Mouse (Mus musculus) kidney, postnatal 10 days (tissue): Measurements from ENCODE around the gene Plxnb2.
A peak's percentile ranks its signal among the peaks of the same experiment; 100 is the strongest.

Source experiments
- DNase-seq: peaks from one replicate; pipeline ENCODE4 v3.0.0; 2021; ENCODE audit warnings: mixed read lengths

Gene Plxnb2

DNA sequence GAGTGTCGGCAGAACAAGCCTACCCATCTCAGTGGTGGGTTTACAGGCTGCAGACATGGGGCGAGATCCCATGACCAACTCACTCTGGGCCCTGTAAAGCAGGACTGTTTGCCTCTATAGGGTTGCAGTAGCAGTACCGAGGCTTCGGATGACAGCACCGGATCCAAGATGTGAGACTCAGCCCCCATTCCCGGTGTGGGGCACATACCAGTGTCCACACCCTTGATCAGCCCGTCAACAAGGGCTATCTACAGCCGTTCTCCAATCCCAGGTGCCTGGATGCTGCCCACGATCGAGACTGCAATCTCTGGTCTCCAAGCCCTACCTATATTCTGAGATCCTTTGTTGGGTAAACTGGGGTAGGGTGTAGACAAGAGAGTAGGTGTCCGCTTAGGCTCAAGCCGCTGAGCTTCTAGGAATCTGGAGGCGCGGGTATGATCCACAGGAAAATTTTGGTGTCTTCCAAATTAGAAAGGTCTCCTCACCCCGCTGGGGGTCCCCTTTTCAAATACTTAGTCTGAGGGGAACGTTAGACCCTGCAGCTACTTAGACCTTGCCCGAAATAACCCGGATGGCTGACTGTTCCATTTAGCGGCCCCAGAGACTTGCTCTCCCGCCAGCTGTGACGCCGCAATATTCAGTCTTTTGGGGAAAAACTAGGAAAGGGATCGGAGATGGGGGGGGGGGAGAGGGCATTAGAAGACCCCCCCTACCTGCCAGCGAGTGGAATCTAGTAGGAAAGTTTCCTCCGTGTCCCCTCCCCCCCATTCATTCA lies 31.9 kb downstream of the Plxnb2 start:
- DNase-seq = no peak

DNA sequence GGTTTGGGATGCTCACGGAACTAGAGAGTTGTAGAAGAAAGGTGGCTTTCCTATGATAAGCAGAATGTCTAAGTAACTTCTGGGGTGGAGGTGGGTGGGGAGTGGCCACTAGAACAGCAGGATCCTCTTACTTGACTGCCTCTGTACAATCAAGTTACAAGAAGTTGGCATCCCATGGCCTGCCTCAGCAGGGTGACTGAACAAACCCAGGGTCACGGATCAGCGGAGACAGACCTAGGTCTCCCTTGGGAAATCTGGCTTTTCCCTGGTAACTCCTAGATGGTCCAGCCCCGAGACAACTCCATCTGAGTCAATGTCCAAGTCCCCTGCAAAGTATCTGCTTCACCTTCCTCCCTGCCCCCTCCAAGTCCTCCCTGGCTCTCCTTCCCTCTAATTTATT lies 32.7 kb downstream of the Plxnb2 start:
- DNase-seq = no peak

DNA sequence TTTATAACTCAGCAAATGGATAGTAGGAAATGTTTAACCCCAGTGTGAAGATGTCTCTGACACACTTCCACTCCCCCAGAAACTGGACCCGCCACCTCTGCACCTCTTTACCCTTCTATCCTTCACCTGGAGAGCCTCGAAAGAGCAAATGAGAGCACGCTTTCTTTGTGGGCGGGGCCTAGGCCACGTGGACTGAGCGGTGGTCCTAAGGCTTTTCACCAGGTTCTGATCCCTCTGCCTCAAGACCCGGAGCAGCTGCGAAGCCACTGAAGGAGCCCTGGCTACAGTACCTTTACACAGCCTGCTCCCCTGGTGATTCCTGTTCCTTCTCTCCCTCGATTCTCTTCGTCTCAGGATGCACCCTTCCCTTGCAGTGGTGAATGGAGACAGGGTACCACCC lies 33.1 kb downstream of the Plxnb2 start:
- no peak for DNase-seq

DNA sequence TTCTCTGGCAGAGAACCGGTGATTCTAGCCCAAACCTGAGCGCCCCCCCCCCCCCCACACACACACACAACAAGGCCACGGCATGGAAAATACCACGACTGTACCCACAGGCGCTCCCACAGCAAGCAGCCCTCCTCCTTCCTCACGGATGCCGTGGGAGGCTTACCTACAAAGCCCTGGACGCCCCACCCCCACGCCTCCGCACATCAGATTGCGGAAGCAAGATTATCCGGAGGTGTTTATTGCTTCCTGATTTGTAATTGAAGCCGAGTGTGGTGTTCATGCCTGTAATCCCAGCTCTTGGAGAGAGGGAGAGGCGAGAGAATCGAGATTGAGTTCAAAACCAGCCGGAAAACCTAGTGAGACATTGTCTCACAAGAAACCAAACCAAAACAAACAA lies 33.6 kb downstream of the Plxnb2 start:
- DNase-seq = peak; percentile 69

DNA sequence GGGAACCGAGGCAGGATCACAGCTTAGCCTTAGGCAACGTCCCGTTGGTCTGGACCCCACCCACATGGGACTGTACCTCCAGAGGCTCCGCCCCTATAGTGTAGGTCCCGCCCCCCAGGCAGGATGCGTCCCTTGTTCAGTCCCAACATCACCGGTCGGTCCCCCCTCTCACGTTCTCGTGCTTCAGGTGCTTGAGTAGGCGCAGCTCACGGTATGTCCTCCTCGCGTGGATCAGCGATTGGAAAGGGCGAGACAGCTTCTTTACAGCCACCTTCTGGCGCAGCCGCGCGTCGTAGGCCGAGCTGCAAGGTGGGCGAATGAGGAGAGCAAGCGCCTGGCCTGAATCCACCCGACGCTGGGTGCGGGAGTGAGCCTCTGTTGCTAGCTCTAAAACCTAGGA lies 34.1 kb downstream of the Plxnb2 start:
- peak; percentile 71 for DNase-seq

DNA sequence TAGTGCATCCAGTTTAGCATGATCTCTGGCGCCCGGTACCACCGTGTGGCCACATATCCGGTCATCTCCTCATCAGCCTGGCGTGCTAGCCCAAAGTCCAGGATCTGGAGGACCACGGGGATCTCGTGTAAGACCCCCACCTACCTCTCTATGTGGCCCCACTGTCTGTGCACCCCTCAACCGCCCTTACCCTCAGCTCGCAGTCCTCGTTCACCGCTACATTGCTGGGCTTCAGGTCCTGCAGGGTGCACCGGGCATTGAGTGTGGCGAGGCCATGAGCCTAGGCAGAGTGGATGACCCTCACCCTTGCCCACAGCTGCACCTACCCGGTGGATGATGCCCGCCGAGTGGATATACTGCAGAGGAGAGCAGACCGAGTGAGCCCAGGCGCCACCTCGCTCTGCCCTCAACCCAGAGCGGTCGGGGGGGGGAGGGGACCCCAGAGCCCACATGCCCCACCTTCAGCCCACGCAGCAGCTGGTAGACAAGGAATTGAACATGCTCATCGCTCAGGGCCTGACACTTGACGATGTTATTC lies 34.7 kb downstream of the Plxnb2 start:
- DNase-seq = no peak

DNA sequence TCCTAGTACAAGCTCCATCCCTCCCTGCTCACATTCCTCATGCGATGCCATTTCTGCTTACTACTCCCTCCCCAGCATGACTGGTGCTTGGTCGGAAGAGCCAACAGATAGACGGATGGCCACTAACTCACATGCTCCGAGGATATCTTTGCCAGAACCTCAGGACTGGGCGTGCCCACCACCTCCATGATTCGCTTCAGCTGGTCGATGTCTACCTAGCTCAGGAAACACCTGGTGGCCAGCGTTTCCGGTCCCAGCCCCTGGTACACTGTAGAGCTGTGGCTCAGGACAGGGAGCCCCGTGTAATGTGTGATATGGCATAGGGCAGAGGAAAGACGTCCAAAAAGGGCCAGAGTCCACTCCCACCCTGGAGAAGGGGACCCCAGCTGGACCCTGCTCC lies 35.6 kb downstream of the Plxnb2 start:
- DNase-seq = no peak

DNA sequence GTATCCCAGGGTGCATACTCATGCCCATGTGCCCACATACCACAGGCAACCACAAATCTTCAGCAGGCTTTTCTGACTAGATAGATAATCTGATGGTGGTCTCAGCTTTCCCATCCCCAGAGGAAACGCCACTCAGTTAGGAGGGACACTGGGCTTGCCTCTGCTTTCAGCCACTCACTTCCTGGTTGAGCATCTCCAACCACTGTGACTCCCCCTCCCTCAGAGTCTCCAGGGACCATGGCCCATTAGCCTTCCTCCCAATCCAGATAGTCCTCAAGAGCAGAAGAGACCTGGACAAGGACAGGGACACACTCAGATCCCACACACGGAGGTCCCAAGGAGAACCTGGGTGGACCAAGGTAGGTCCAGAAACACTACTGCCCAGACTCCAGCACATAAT lies 37.5 kb downstream of the Plxnb2 start:
- DNase-seq = no peak

DNA sequence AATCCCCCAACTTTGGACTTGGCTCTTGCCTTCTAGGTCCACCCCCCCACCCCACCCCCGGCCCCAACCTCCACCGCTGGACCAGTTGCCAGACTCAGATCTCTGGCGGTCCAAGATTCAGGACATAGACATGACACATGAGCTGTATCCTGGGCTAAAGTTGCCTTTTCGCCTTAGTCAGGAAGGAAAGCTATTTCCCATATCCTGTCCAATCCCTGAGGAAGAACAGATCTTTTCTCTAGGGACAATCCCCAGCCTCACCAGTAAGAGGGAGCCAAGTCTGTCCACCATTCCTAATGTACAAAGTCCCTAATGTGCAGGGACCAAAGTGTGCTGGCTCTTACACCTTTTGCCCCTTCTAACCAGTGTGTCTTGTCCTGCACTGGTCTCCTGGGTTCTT lies 38.7 kb downstream of the Plxnb2 start:
- DNase-seq = no peak

DNA sequence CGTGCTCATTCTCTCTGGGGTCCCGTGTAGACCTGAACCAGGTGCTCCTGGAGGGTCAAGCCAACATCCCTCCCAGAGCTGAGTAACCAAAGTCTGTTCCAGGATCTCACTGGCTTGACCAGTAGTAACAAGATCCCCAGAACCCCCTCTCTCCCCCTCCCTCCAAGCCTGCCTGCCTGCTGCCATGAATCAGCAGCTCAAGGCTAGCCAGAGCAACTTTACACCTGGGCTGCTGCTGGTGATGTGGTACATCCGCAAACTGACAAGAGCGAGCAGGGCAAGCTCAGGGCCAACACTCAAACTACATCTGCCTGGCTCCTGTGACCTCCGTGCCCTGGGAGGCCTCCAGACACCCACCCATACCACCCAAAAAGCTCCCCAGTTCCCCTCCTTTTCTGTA lies 39.1 kb downstream of the Plxnb2 start:
- DNase-seq = peak; percentile 33

DNA sequence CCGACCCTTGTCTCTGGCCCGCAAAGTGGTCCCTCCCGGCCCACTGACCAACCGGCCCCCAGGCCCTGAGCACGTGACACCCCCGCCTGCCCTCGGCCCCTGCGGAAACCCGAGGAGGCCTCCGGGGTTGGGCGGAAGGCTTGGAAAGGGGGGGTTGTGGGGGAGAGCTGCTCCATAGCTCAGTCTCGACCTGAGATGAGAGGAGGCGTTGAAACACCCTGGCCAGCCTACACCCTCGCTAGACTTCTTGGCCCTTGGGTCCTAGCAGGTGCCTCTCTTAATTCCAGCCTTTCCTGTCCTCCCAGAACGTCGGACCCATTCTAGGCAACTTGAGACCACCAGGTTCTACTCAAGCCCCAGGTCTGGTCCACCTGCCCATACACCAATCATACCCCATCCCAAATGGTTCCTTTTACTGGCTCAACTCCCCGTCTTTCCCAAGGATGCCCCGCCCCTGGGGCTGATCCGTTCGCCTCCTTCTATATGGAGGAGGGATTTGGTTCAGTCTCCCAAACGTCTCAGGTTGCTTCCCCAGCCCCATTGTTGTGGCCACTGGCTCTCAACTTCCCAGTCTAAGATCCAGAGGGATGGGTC lies 39.8 kb downstream of the Plxnb2 start, which contains the start of gene Mapk12:
Mapk12 (minus strand) TSS at position 45 of the 594 bp plus-strand sequence.
- peak; percentile 78 for DNase-seq

DNA sequence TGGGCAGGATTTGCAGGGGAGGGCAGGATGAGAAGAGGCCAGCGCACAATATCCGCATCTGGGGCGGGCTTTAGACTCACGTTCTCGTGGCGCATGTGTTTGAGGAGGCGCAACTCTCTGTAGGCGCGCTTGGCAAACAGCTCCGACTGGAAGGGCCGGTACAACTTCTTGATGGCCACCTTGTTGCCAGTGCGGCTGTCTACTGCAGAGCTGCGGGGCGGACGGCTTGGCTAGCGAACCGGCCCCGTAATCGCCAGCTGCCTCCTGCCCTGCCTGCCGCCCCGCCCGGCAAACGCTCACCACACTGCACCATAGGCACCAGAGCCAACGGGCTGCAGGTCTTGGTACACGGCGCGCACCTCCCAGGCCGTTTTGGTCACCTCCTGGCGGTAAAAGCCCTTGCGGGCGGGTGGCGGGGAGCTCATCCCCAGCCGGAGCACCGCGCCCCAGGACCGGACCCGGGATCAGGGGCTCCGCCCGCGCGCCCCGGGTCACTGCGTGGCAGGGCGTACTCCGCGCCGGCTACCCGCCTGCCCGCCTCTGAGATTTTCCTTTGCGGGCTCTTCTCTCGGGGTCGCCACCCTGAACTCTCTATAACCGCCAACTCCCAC lies 40.4 kb downstream of the Plxnb2 start:
- DNase-seq = peak; percentile 57

DNA sequence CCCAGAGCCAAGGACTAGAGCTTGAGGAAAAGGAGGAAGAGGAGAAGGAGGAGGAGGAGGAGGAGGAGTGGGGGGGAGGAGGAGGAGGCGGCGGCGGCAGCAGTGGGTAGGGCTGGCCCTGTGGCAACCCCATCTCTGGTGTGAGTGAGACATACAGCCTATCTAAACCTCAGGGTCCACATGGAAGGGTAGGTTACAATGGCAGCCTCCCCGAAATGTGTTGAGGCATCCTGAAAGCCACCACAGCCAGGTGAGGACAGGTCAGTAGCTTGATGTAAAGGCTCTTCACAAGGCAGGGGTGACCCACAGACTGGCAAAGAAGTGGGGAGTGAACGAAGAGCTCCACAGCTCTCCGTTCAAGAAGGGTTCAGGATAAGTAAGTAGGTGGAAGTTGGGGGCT lies 42.1 kb downstream of the Plxnb2 start:
- DNase-seq = no peak

DNA sequence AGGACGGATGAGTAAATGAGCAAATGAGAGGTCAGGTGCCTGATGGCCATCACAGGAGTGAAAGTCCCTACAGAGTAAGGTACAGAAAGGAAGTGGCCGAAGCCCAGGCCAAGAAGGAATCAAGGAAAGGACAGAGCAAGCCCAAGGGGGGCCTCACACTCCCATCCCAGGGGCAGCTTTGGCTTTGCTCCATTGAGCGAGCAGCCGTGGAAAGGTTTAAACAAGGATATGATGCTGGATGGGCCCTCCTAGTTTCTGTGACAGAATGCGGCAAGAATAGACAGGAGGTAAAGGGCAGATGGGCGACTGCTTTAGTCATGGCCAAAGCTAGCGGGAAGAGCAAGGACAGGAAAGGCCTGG lies 42.6 kb downstream of the Plxnb2 start:
- no peak for DNase-seq

DNA sequence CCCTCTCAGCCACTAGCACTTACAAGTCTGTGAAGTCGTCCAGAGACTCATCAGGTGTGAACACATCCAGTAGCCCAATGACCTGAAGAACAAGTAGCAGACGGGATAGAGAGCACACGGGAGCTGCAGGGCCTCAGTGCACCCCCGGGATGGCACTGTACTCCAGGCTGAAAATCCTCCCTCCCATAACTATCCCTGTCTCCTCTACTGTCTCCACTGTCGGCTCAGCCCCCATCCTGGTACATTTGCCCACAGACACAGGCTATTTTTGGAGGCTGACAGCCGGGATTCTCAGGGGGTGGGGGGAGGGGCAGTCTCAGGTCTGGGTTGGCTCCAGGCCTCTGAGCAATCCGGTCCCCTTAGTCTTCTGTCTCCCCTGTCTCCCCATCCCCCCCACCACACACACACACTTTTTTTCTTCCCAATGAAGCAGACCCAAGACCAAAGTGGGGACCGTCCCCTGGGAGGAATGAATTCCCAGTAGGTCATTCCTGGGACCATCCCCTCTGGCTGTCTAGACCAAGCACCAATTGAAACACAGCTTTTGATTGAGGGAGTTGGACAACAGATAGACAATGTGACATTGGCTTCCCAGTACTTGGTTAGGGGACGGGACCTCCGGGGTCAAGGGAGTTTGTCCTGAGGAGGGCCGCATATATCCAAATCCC lies 43.1 kb downstream of the Plxnb2 start:
- no peak for DNase-seq

DNA sequence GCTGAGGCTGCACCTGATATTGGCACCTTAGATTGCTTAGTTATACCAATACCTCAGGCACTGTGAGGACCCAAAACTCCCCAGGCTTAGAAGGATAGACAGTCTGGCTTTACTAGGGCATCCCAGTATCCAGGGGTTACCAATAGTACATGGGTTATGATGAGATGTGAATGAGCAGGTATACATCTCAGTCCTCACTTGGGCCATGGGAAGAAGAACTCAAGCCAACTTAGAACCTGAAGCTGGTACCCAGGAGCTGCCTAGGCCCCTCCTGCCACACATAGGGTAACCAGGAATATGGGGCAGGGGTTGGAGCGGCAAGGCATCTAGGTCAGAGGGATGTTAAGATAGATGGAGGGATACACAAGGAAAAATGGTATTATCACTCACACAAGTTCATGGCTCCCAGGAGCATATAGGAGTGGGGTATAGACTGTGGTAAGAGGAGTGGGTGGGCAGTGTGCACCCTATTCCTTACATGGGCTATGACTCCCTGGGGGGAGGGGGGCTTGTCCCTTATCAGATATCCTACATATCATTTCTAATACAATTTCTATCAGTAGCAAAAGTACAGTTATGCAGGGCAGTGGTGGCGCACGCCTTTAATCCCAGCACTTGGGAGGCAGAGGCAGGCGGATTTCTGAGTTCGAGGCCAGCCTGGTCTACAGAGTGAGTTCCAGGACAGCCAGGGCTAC lies 44.0 kb downstream of the Plxnb2 start:
- no peak for DNase-seq

DNA sequence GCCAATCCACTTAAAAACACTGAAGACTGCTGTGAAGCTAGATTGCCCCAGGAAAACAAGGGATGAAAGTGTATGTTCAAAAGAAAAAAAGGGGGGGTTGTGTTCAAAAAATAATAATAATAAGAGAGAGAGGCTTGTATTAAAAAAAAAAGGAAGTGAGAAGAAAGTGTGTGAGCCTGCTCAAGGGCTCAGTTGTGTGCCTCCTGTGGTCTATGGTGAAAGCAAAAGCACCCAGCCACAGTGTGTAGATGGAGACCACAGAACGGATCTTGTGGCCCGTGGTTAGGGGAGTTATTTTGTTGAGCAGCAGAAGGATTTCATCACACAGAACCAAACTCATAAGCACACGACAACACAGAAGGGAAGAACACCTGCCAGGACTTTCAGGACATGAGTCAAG lies 49.3 kb downstream of the Plxnb2 start:
- no peak for DNase-seq

DNA sequence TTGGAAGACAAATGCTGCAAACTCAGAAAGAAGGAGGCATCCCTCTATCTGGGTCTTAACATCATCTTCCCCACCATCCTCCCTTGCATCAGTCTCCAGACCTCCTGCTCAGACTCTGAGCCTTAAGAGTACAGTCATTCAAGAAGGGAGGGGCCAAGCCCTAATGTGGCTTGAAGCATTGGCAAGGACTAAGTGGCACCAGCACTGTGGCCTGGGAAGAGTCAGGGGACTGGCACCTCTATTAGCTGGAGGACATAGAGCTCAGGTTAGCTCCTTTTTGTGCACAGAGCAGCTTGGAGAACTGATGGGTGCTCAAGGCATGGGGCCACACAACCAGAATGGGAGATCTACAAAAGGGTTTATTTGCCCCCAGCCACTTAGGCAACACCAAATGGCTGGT lies 50.3 kb downstream of the Plxnb2 start:
- no peak for DNase-seq

DNA sequence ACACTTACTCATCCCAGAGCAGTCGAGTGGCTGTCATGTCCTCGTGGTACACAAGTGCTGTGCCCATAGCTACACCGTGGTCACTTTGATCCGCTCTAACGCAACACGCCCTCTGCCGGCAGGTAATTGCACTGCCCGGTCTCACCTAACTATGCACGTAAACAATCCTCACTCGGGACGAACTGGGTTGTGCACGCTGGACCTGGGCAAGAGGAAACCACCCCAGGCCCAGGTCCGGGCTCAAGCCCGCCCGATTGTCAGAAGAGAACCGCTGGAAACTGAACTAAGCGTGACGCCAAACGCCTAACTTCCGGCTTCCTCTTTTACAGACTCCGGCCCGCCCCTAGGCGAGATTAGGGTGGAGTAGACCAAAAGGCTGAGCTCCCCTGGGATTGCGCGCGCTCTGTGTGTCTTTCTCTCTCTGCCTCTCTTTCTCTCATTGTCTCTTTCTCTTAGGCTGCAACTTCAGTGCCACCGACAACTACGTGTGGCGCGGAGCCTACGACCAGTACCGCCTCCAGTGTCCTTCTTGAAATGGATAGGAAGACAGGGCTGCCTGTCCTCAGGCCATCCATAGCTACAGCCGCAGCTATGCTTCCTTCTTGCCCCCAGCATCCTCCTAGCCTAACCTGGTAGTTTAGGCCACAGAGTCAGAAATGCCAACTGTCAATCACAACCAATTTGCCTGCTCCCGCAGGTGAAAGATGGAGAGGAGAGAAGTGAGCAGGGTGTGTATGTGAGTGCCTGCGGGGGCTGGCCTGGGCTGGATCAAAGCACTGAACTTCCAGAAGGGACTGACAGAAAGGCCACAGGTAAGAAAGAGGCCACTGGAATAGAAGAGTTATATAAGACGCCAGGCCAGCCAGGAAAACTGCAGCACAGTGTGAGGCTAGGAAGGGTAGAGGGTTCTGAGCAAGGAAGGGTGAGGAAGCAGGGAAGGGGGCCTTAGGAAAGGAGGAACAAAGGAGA lies 51.9 kb downstream of the Plxnb2 start, which contains the start of gene Hdac10:
Hdac10 (minus strand) TSS at position 319 of the 969 bp plus-strand sequence.
- peak; percentile 90 for DNase-seq

DNA sequence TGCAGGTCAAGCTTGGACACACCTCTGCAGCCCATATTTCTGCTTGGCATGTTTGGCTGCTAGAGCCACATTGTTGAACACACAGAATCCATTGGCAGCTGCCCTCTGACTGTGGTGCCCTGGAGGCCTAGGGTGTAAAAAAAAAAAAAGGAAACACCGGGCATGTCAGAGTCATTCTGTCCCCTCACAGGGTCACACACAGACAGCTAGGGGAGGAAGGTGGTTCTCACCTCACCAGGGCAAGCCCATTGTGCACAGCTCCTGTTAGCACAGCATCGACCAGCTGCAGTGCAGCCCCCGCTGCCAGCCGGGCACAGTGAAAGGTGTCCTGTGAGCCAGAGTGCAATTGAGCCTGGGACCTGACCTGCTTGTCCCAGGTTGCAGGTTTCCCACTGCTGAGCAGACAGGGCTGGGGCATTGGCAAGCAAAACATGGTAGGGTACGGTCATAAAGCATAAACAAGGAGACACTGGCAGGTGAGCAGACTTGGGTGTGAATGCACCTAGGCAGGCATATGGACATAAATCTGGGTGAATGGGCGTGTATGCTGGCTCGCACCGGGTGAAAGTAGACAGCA lies 53.1 kb downstream of the Plxnb2 start:
- no peak for DNase-seq

DNA sequence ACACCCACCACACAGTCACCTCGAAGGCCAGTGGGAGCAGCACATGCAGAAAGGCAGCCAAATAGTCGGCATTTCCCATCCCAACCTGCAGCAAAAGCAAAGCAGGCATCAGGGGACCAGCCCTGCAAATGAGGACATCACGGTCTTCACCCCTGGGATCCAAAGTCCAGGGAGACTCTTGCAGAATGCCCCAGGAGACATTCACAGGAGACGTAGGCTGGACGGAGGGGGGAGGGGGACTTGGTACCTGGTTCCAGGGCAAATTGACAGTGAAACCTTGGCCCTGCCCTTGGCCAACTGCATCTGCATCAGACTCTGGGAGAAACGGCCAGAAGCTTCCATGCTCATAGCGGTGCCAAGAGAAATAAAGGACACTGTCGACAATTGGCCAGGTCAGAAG lies 54.0 kb downstream of the Plxnb2 start:
- no peak for DNase-seq
